Mouse (Mus musculus) liver, embryonic 11.5 days (tissue): ENCODE measurements around the gene Cenpb. TPM values are rescaled to one million over a fixed set of nuclear protein-coding genes. Genes with fewer than 3 reads are reported as not detected.

Experiments used
- ATAC-seq: fragments of 200-750 bp; cut with Nextera tagmentation; replicated peaks from 2 replicates; pipeline ENCODE4 v1.8.0; 2017; ENCODE audit warnings: moderate number of reproducible peaks, mild to moderate bottlenecking, moderate TSS enrichment, moderate library complexity; ENCODE audit not compliant: low FRiP score
- DNase-seq: peaks from one replicate; pipeline ENCODE4 v3.0.0-alpha.2; 2017; ENCODE audit warnings: low spot score
- H3K27ac ChIP-seq: fragments of 300-500 bp; sonication (generic); 2 replicates; pipeline ENCODE4 v1.5.1; 2014; ENCODE audit warnings: mild to moderate bottlenecking, low read depth, low read length, control low read depth
- H3K27me3 ChIP-seq: fragments of 300-500 bp; sonication (generic); replicated peaks from 2 replicates; pipeline ENCODE4 v1.6.1; 2014; ENCODE audit warnings: low read length, mixed read lengths; ENCODE audit not compliant: control insufficient read depth, insufficient read depth
- H3K36me3 ChIP-seq: fragments of 300-500 bp; sonication (generic); 2 replicates; pipeline ENCODE4 v1.6.1; 2014; ENCODE audit warnings: mild to moderate bottlenecking, low read length, moderate library complexity, mixed read lengths; ENCODE audit not compliant: control insufficient read depth, insufficient read depth
- H3K4me1 ChIP-seq: fragments of 300-500 bp; sonication (generic); replicated peaks from 2 replicates; pipeline ENCODE4 v1.6.1; 2014; ENCODE audit warnings: low read length, mixed read lengths; ENCODE audit not compliant: control insufficient read depth, insufficient read depth
- H3K4me2 ChIP-seq: fragments of 300-500 bp; sonication (generic); 2 replicates; pipeline ENCODE4 v1.6.1; 2014; ENCODE audit warnings: mild to moderate bottlenecking, control low read depth, moderate library complexity
- H3K4me3 ChIP-seq: fragments of 300-500 bp; sonication (generic); 2 replicates; pipeline ENCODE4 v1.5.1; 2014; ENCODE audit warnings: low read depth, low read length, control low read depth
- H3K9ac ChIP-seq: fragments of 300-500 bp; sonication (generic); 2 replicates; pipeline ENCODE4 v1.6.1; 2014; ENCODE audit warnings: low read depth, low read length, control low read depth
- H3K9me3 ChIP-seq: fragments of 300-500 bp; sonication (generic); 2 replicates; pipeline ENCODE4 v1.6.1; 2016; ENCODE audit warnings: low read length, inconsistent platforms, mixed read lengths; ENCODE audit not compliant: control insufficient read depth
- WGBS: fragments of 180-500 bp; shearing (Covaris S2); extraction: QIAGEN DNeasy Blood & Tissue Kit; methylation state at CpG from one replicate; pipeline ENCODE4 v1.1.7; 2014; 5-methylcytosine and 5-hydroxymethylcytosine counted together
- polyA plus RNA-seq: library from polyadenylated mRNA; unstranded; fragments of >200 nt; fragmentation: Nextera tagmentation; extraction: Ambion mirVana; gene quantifications from 2 replicates; pipeline ENCODE4 v1.2.1, GENCODE M21; 2014

Cenpb gene
- polyA plus RNA-seq, 1 experiment from 2014 or later = 4.9 TPM

DNA sequence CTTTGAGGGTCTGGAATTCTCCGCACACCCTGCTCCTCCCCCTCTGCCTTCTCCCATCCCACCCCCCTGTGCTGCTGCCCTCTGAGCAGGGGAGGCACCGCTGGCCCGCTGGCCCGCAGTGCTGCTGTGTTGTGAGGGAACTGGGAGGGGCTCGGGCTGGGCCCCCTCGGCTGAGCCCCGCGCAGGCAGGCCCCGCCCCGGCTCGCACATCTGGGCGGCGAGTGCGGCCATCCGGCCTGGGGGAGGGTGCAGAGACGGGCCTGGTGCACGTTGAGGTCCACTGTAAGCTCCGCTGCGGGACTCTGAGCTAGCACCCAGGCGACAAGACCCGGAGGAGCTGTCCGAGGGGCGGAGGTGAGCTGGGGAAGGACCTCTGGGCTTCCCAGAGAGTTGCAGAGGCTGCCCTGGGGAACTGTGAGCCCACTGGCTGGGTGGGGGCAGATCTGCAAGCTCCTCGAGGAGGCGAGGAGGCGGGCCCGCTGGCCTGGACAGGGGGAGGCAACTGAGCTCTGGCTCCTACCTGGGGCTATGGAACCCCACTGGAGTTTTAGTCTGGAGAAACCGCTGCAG lies 52.6 kb downstream of the Cenpb start, which contains the start of gene Hspa12b:
Hspa12b (plus strand) TSS at position 120 of the 570 bp plus-strand sequence.
- DNase-seq (peak; percentile 79), ATAC-seq (peak; percentile 88)
- peak within 1 kb of the TSS; percentile 71 for H3K27ac ChIP-seq
- peaks cover 54% of the 10 kb centered on the region for H3K4me1 ChIP-seq
- H3K9me3 ChIP-seq = no peaks in the 10 kb centered on the region
- 2% methylated on average over 28 of the region's 28 CpGs for WGBS
- H3K4me3 ChIP-seq = peak within 1 kb of the TSS; percentile 72
- H3K36me3 ChIP-seq = no peaks in the 10 kb centered on the region
- H3K9ac ChIP-seq = peak within 1 kb of the TSS; percentile 89
- peak within 1 kb of the TSS; percentile 94 for H3K4me2 ChIP-seq
- no peaks in the 10 kb centered on the region for H3K27me3 ChIP-seq

- no peak for DNase-seq
- ATAC-seq = no peak
- no peak overlapping the region for H3K4me3 ChIP-seq
Observed at GRCm38 (mm10) chr2:131125964-131126815, 53.7 kb downstream of the Cenpb start.

More at GRCm38 (mm10) chr2:131125964-131126815, 53.7 kb downstream of the Cenpb start:
- Histone ChIP-seq H3K27me3 (no peaks in the 10 kb centered on the region), H3K36me3 (no peaks in the 10 kb centered on the region), H3K27ac (peak overlapping the region; percentile 71; the same call in 1 of the 2 replicates), H3K9me3 (no peaks in the 10 kb centered on the region), H3K4me1 (peaks cover 45% of the 10 kb centered on the region), H3K9ac (peak overlapping the region; percentile 2; the same call in 1 of the 2 replicates), H3K4me2 (peak overlapping the region; percentile 94)
- WGBS = 47% methylated on average over 9 of the region's 9 CpGs

Other genes starting within 250 kb of the Cenpb start
- 2.9 and 3.5 TPM in 2 replicates for gene Gfra4, start 137.0 kb downstream of the Cenpb start, polyA plus RNA-seq
- gene Adam33, start 116.3 kb downstream of the Cenpb start, polyA plus RNA-seq = 0.31 and 0.95 TPM in 2 replicates
- gene Siglec1, start 93.3 kb downstream of the Cenpb start, polyA plus RNA-seq = 0.73 and 0.78 TPM in 2 replicates
- gene Hspa12b, start 52.8 kb downstream of the Cenpb start, polyA plus RNA-seq = 5.5 TPM in 2 replicates
- gene Gm11037, start 46.6 kb downstream of the Cenpb start, polyA plus RNA-seq = not detected in 2 replicates
- gene 1700037H04Rik, start 20.0 kb downstream of the Cenpb start, polyA plus RNA-seq = 130 TPM in 2 replicates
- 76.4 and 85.4 TPM in 2 replicates for gene Cdc25b, start 6.9 kb upstream of the Cenpb start, polyA plus RNA-seq
- 1.3 and 1.5 TPM in 2 replicates for gene Spef1, start 7.2 kb upstream of the Cenpb start, polyA plus RNA-seq
- 18.1 and 19.2 TPM in 2 replicates for gene Ap5s1, start 27.0 kb upstream of the Cenpb start, polyA plus RNA-seq
- 29.7 and 30.0 TPM in 2 replicates for gene Mavs, start 54.0 kb upstream of the Cenpb start, polyA plus RNA-seq
- gene Pank2, start 82.4 kb upstream of the Cenpb start, polyA plus RNA-seq = 37.1 and 41.7 TPM in 2 replicates
- 1.2 and 1.7 TPM in 2 replicates for gene Rnf24, start 172.8 kb upstream of the Cenpb start, polyA plus RNA-seq